Mouse (Mus musculus): ENCODE data around the gene Pus1. TPM values are rescaled to one million over a fixed set of nuclear protein-coding genes. Genes with fewer than 3 reads are reported as not detected.
A peak's percentile ranks its signal among the peaks of the same experiment; 100 is the strongest.
"Not testable (repeated sequence)": the region's sequence is repeated elsewhere in the genome, so short reads cannot be mapped to it uniquely, and the experiment has no call there.

The Pus1 gene
- total RNA-seq, 2 experiments from 2014 or later = 16.1 to 18.5 TPM

DNA sequence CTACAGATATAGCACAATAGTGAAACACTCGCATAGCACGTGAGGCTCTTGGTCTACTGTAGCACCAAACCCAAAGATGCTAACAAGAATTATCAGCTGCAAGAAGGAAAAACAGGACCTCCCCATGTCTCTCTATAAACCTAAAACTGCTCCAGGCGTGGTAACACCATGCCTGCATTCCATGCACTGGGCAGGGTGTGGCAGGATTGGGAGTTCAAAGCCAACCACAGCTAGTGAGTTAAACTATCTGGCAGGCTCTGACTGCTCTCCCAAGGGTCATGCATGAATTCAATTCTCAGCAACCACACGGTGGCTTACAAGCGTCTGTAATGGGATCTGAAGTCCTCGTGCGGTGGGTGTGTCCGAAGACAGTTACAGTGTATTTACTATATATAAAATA is 2.7 kb upstream of the Pus1 start:
- DNase-seq (ENCODE audit: low spot score in 2 of 2) = no peak

- DNase-seq (ENCODE audit: low spot score in 2 of 2) = no peak
Measured at GRCm38 (mm10) chr5:110781529-110782238, 1.2 kb upstream of the Pus1 start.

DNA sequence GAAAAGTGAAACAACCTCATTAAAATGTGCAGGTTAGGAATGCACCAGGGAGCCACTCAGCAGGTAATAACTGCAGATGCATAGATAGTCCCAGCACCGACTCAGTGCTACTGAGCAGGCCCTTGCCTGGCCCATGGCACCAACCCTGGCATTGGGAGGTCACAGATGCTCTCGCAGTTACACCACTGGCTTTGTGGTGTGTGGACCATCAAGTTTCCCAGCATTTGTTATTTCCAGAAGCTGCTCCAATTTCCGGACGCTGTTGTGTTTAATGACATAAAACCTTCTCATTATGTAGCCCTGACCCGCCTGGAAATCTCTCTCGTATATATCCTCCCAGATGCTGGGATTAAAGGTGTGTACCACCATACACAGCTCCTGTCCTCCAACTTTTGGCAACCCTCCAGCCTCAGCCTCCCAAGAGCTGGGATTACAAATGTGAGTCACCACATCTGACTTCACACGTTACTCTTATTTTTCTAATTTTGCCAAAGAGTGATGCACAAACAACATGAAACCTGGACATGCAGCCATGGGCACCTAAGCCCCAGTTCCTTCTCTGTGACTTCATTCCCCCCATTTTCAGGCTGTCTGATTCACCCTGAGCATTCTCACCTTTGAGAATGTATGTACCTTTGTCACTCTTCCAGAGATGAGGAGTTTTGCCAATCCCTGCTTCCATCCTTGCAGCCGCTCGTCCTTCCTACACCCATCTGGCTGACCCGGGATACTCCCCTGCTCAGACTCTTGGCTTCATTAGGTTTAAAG is 486 bp upstream of the Pus1 start:
- DNase-seq (ENCODE audit: low spot score in 2 of 2) = no peak

GRCm38 (mm10) chr5:110779276-110779997 is 1.0 kb downstream of the Pus1 start:
- DNase-seq (ENCODE audit: low spot score in 2 of 2) = no peak

- no peak for DNase-seq (ENCODE audit: low spot score in 2 of 2)
Measured at GRCm38 (mm10) chr5:110778263-110778662, 2.2 kb downstream of the Pus1 start.

- no peak for DNase-seq (ENCODE audit: low spot score in 2 of 2)
Measured at GRCm38 (mm10) chr5:110776141-110776540, 4.3 kb downstream of the Pus1 start.

DNA sequence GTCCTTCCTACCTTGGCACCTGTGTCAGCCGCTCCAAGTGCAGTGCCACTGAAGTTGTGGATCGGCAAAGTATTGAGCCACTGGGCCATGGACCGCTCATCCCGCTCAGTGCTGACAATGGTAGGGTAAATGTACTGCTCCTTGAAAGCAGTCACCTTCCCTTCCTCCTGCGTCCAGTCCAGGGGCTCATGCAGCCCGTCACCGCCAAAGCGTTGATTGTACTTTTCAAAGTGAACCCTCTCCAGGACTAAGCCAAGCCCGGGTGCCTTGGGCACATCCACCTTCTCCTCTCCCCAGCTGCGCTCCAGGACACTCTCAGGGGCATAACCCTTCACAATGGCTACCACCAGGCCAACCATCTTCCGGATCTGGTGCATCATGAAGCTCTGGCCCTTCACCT is 5.9 kb downstream of the Pus1 start:
- DNase-seq (ENCODE audit: low spot score in 2 of 2) = no peak

- not testable (repeated sequence) for DNase-seq (ENCODE audit: low spot score in 2 of 2)
Measured at GRCm38 (mm10) chr5:110772945-110773344, 7.5 kb downstream of the Pus1 start.

- peak; percentile 99 to 100 for DNase-seq (ENCODE audit: low spot score in 2 of 2)
Measured at GRCm38 (mm10) chr5:110770448-110771158, 9.9 kb downstream of the Pus1 start, which contains the start of gene Ep400. Ep400 (minus strand) TSS chr5:110770717.

DNA sequence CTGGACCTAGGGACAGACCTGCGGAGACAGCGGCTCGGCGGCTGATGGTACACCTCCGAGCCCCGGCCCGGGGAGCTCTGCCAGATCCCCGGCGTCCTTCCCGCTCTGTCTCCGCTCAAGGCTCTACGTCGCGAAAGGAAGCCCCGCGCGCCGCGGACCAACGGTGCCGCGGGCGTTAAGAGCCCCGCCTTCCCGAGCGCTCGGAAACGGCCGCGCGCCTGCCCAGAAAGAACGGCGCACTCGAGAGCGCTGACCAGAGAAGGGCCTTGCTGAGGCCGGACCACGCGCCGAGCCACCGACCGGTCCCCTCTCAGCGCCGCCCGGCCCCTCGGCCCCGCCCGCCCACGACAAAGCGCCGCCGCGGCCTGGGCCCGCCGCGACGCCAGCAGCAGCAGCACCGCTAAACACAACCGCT is 10.4 kb downstream of the Pus1 start:
- peak in 1 of 2 experiments; percentile 44 for DNase-seq (ENCODE audit: low spot score in 2 of 2)

DNA sequence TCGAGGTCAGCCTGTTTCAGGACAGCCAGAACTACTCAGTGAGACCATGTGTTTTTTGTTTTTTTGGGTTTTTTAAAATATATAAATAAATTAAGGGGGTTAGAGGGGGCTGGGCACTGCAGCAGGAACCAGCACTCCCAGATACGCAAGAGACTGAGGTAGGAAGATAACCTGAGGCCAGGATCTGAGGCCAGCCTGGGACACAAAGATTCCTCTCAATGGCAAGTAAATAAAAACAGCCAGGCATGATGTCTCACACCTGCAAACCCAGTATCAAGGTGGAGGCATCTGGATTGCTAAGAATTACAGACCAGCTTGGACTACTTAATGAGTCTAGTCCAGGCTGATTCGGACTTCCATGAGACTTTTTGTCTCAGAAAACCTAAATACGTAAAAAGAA is 11.2 kb downstream of the Pus1 start:
- no peak for DNase-seq (ENCODE audit: low spot score in 2 of 2)

DNA sequence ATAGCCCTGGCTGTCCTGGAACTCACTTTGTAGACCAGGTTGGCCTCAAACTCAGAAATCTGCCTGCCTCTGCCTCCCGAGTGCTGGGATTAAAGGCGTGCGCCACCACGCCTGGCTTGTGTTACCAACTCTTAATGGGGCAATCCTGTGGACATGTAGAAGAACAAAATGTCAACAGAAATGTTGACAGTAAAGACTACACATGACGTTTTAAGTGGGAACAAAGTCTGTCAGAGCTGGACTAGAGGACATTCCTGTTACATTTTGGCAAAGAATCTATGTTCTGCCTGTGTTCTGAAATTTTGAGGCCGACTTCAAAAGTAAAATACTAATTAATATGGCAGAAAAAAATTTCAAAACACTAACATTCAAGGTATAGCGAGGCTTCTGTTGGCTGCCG is 16.6 kb downstream of the Pus1 start:
- no peak for DNase-seq (ENCODE audit: low spot score in 2 of 2)

DNA sequence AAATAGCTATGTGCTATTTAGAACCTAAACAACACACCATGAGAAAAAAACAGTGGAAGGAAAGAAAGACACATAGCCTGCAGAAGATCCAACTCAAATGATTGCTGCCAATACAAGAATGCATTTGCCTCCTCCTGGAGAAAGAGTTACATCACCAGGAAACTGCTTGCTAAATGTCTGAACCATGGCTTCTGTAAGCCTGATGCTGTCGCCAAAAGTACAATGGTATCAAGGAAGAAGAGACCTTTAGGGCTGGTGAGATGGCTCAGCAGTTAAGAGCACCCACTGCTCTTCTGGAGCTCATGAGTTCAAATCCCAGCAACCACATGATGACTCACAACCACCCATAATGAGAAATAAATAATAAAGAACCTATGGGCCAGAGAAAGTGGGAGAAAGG is 35.4 kb downstream of the Pus1 start:
- DNase-seq (ENCODE audit: low spot score in 2 of 2) = no peak

DNA sequence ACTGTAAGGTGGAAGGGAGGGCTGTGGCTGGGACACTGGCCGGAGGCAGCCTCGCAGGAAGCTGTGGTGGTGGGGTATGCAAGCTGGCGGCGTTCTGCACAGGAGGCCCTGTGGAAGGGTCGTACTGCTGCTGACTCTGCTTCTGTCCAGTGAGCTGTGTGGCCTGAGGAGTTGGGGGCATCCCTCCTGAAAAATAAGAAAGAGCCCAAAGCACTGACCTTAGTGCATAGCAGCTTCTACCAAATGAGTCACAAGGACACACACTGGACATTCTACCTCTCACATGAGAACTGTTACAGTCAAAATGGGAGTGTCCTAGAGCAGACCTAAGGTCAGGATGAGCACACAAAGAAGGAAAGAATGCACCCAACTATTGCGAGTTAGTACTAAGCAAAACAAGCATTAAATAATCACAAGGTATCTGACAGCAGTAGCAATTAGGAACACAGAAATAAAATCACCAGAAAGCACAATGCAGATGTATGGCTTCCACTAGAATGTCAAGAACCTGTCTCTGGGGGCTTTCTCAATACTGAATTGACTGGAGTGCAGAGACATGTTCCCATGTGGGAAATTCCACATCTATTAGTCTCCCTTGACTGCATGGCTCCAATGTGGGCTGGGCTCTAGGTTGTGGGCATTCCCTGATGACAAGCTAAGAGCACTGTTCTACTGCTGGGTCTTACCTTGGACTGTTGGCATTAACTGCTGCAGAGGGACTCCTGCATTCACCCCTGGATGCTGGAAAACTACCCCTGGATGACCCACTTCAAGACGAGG is 40.8 kb downstream of the Pus1 start:
- no peak for DNase-seq (ENCODE audit: low spot score in 2 of 2)

DNA sequence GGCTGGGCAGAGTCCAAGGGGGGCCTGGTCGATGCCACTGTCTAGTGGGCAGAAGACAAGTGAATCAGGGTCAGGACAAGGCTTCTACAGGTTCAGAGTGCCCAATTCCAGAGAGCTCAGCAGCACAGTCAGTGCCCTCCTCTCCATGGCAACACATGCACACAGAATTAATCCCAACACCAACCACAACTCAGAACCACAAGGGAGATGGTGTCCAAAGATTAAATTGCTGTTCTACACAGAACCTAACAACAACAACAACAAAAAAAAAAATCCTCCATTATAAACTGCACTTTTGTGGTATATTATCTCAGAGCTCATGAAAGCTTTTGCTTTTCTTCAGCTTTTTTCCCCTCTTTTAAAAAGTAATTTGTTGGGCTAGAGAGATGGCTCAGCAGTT is 44.9 kb downstream of the Pus1 start:
- no peak for DNase-seq (ENCODE audit: low spot score in 2 of 2)

DNA sequence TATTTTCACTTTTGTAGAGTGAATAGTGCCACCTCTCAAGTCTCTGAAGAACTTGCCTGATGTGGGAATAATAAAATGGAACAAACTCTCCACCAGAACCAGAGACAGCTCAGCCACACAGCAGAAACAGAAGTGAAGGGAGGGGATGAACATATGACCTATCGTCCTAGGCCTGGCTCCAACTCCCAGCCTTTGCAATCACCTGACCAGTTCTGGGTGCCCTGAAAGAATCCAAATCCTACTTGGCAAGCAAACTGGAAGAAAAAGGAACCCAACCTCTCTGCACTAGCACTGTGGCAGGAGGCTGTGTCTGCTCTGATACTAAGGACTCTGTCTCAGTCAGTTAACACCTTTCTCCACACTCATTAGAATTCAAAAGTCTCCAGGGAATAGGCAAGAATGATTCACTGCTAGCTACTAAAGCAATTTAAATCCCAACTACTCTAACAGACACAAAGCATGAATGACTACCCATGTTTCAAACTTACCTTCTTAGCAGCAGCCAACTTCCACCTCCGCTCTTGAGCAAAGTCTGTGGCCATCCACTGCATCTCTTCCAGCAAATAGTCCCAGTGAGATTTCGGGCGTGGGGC is 47.1 kb downstream of the Pus1 start:
- DNase-seq (ENCODE audit: low spot score in 2 of 2) = no peak

DNA sequence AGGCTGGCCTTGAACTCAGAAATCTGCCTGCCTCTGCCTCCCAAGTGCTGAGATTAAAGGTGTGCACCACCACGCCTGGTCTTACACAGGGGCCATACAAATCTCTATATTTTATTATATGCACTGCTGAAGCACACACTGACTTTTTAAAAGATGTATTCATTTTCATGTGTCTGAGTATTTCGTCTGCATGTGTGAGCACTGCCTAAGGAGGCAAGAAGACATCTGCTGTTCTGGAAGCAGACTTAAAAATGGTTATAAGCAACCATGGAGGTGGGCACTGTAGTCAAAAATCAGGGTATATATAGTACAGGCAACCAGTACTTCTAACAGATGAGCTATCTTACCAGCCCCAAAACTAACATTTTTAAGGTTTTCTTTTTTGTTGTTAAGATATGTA is 49.2 kb downstream of the Pus1 start:
- no peak for DNase-seq (ENCODE audit: low spot score in 2 of 2)

- DNase-seq (ENCODE audit: low spot score in 2 of 2) = no peak
Measured at GRCm38 (mm10) chr5:110727850-110728249, 52.6 kb downstream of the Pus1 start.
